Mouse (Mus musculus) left cerebral cortex, adult 6 months (tissue): ENCODE data around the gene Nefh. TPM values are rescaled to one million over a fixed set of nuclear protein-coding genes. Genes with fewer than 3 reads are reported as not detected.

Source experiments
- long read RNA-seq, 2 experiments: library from polyadenylated mRNA; unstranded; transcript quantifications; one replicate each; pipeline ENCODE4 v2.0.0; 2019 to 2020
- polyA plus RNA-seq: library from polyadenylated mRNA; unstranded; fragments of <200 nt; fragmentation: Nextera tagmentation; gene quantifications from 2 replicates; pipeline ENCODE4 v1.2.3, GENCODE M21; 2021

Nefh gene
- polyA plus RNA-seq, result 9.4 and 24.1 TPM in 2 replicates
- long read RNA-seq, experiment 1, transcript Nefh-201 (4 exons, 3,994 nt), result major isoform, 26 of 53 reads
- long read RNA-seq, experiment 1, partial matches to known transcripts, result 25 of 53 reads
- long read RNA-seq, experiment 1, other reads (novel, unspliced or antisense), result 2 of 53 reads
- long read RNA-seq, experiment 2, transcript Nefh-201 (4 exons, 3,994 nt), result major isoform, 10 of 28 reads
- long read RNA-seq, experiment 2, partial matches to known transcripts, result 18 of 28 reads
- long read RNA-seq, experiment 2, other reads (novel, unspliced or antisense), result 0 of 28 reads

GRCm38 (mm10) chr11:4947813-4948174 is at the start of gene Nefh:
TSS of gene Nefh (minus strand) at chr11:4948064.

GRCm38 (mm10) chr11:4986695-4987486 is 39.0 kb upstream of the Nefh start, which contains the start of gene Ap1b1:
TSS of gene Ap1b1 (plus strand) at chr11:4986824.

GRCm38 (mm10) chr11:4894848-4895816 is 52.7 kb downstream of the Nefh start, which contains the start of gene Thoc5:
TSS of gene Thoc5 (plus strand) at chr11:4895320.

Other genes starting within 250 kb of the Nefh start
- gene Uqcr10, start 243.7 kb downstream of the Nefh start, polyA plus RNA-seq, result 1,504 and 1,601 TPM in 2 replicates
- gene Zmat5, start 243.4 kb downstream of the Nefh start, polyA plus RNA-seq, result 70.5 and 71.0 TPM in 2 replicates
- gene Cabp7, start 201.3 kb downstream of the Nefh start, polyA plus RNA-seq, result 5.8 and 8.6 TPM in 2 replicates
- gene Nf2, start 98.5 kb downstream of the Nefh start, polyA plus RNA-seq, result 13.8 and 16.3 TPM in 2 replicates
- gene Nipsnap1, start 74.1 kb downstream of the Nefh start, polyA plus RNA-seq, result 75.9 and 133 TPM in 2 replicates
- gene Thoc5, start 52.7 kb downstream of the Nefh start, polyA plus RNA-seq, result 26.0 and 28.9 TPM in 2 replicates
- gene Ap1b1, start 38.8 kb upstream of the Nefh start, polyA plus RNA-seq, result 86.1 and 111 TPM in 2 replicates
- 98.1 and 130 TPM in 2 replicates for gene Rasl10a, start 110.1 kb upstream of the Nefh start, polyA plus RNA-seq
- gene Gas2l1, start 117.3 kb upstream of the Nefh start, polyA plus RNA-seq, result 15.2 and 64.9 TPM in 2 replicates
- gene Rhbdd3, start 150.9 kb upstream of the Nefh start, polyA plus RNA-seq, result 22.9 and 26.2 TPM in 2 replicates
- 111 and 123 TPM in 2 replicates for gene Ewsr1, start 151.2 kb upstream of the Nefh start, polyA plus RNA-seq
- gene Emid1, start 204.2 kb upstream of the Nefh start, polyA plus RNA-seq, result 6.2 and 7.0 TPM in 2 replicates